Mouse (Mus musculus) midbrain, embryonic 12.5 days (tissue): ENCODE data around the gene Rrp36. TPM values are rescaled to one million over a fixed set of nuclear protein-coding genes. Genes with fewer than 3 reads are reported as not detected.

Source experiments
- ATAC-seq: fragments of 200-750 bp; cut with Nextera tagmentation; 2 replicates; pipeline ENCODE4 v1.8.0; 2017; ENCODE audit warnings: low read depth, moderate TSS enrichment, moderate library complexity; ENCODE audit not compliant: low FRiP score
- H3K27ac ChIP-seq: fragments of 300-500 bp; sonication (generic); replicated peaks from 2 replicates; pipeline ENCODE4 v1.5.1; 2016; ENCODE audit warnings: mild to moderate bottlenecking
- H3K27me3 ChIP-seq: fragments of 300-500 bp; sonication (generic); 2 replicates; pipeline ENCODE4 v1.6.1; 2016; ENCODE audit warnings: mild to moderate bottlenecking
- H3K36me3 ChIP-seq: fragments of 300-500 bp; sonication (generic); 2 replicates; pipeline ENCODE4 v1.6.1; 2016
- H3K4me1 ChIP-seq: fragments of 300-500 bp; sonication (generic); 2 replicates; pipeline ENCODE4 v1.6.1; 2016
- H3K4me2 ChIP-seq: fragments of 300-500 bp; sonication (generic); replicated peaks from 2 replicates; pipeline ENCODE4 v1.6.1; 2016; ENCODE audit warnings: mild to moderate bottlenecking, moderate library complexity
- H3K4me3 ChIP-seq: fragments of 300-500 bp; sonication (generic); 2 replicates; pipeline ENCODE4 v1.5.1; 2016; ENCODE audit warnings: mild to moderate bottlenecking
- H3K9ac ChIP-seq: fragments of 300-500 bp; sonication (generic); replicated peaks from 2 replicates; pipeline ENCODE4 v1.6.1; 2016; ENCODE audit warnings: mild to moderate bottlenecking, moderate library complexity
- H3K9me3 ChIP-seq: fragments of 300-500 bp; sonication (generic); 2 replicates; pipeline ENCODE4 v1.6.1; 2016; ENCODE audit warnings: mild to moderate bottlenecking
- WGBS: fragments of 180-500 bp; shearing (Covaris S2); methylation state at CpG from one replicate; pipeline ENCODE4 v1.1.7; 2016; 5-methylcytosine and 5-hydroxymethylcytosine counted together
- polyA plus RNA-seq: library from polyadenylated mRNA; unstranded; fragments of >200 nt; fragmentation: Nextera tagmentation; extraction: Ambion mirVana; gene quantifications from 2 replicates; pipeline ENCODE4 v1.2.1, GENCODE M21; 2016

Rrp36 gene
- polyA plus RNA-seq, 1 experiment from 2014 or later: 56.0 TPM

GRCm38 (mm10) chr17:46661351-46661750 is 12.8 kb downstream of the Rrp36 start:
- no peak overlapping the region for H3K27ac ChIP-seq
- 96% methylated on average over 9 of the region's 9 CpGs for WGBS
- peaks cover 94% of the 10 kb centered on the region for H3K36me3 ChIP-seq
- H3K27me3 ChIP-seq: no peaks in the 10 kb centered on the region
- H3K4me2 ChIP-seq: no peak overlapping the region
- no peak overlapping the region for H3K4me3 ChIP-seq
- no peaks in the 10 kb centered on the region for H3K4me1 ChIP-seq
- no peak for ATAC-seq
- no peaks in the 10 kb centered on the region for H3K9me3 ChIP-seq
- H3K9ac ChIP-seq: no peak overlapping the region

GRCm38 (mm10) chr17:46656054-46656453 is 18.1 kb downstream of the Rrp36 start:
- Histone ChIP-seq H3K27me3 (no peaks in the 10 kb centered on the region), H3K36me3 (peaks cover 83% of the 10 kb centered on the region), H3K4me2 (no peak overlapping the region), H3K27ac (no peak overlapping the region), H3K4me3 (no peak overlapping the region), H3K9ac (no peak overlapping the region), H3K9me3 (no peaks in the 10 kb centered on the region), H3K4me1 (peaks cover 15% of the 10 kb centered on the region)
- ATAC-seq: no peak
- 84% methylated on average over 6 of the region's 6 CpGs for WGBS

- no peak for ATAC-seq
- no peaks in the 10 kb centered on the region for H3K27me3 ChIP-seq
- H3K9ac ChIP-seq: peak overlapping the region; percentile 91
- 80% methylated on average over 20 of the region's 20 CpGs for WGBS
- no peak overlapping the region for H3K27ac ChIP-seq
- H3K36me3 ChIP-seq: peaks cover 51% of the 10 kb centered on the region
- peaks cover 32% of the 10 kb centered on the region for H3K4me1 ChIP-seq
- no peaks in the 10 kb centered on the region for H3K9me3 ChIP-seq
- H3K4me2 ChIP-seq: peak overlapping the region; percentile 86
- peak overlapping the region; percentile 69 for H3K4me3 ChIP-seq
Measured at GRCm38 (mm10) chr17:46651755-46652547, 22.2 kb downstream of the Rrp36 start.

DNA sequence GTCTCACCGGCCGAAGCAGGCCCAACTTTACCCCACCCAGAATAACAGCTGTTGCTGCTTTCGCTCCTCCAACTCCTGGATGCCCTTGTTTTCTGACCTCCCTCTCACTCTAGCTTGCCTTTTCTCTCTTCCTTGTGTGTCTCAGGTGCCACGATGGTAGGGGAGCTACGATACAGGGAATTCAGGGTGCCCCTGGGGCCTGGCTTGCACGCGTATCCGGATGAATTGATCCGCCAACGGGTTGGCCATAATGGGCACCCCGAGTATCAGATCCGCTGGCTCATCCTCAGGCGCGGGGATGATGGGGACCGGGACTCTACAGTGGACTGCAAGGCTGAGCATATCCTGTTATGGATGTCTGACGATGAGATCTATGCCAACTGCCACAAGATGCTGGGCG is 22.9 kb downstream of the Rrp36 start:
- 83% methylated on average over 17 of the region's 17 CpGs for WGBS
- peak overlapping the region; percentile 86 for H3K4me2 ChIP-seq
- no peaks in the 10 kb centered on the region for H3K9me3 ChIP-seq
- H3K9ac ChIP-seq: peak overlapping the region; percentile 91
- H3K4me1 ChIP-seq: peaks cover 37% of the 10 kb centered on the region
- peaks cover 45% of the 10 kb centered on the region for H3K36me3 ChIP-seq
- peak overlapping the region; percentile 69 for H3K4me3 ChIP-seq
- H3K27ac ChIP-seq: peak overlapping the region; percentile 90; the same call in 1 of the 2 replicates
- no peak for ATAC-seq
- no peaks in the 10 kb centered on the region for H3K27me3 ChIP-seq

GRCm38 (mm10) chr17:46650232-46651031 is 23.7 kb downstream of the Rrp36 start, which contains the start of gene Cul7:
Cul7 (plus strand) TSS chr17:46650337.
- Histone ChIP-seq H3K9ac (peak within 1 kb of the TSS; percentile 91), H3K9me3 (no peaks in the 10 kb centered on the region), H3K27ac (peak within 1 kb of the TSS; percentile 90), H3K4me1 (peaks cover 37% of the 10 kb centered on the region), H3K36me3 (peaks cover 36% of the 10 kb centered on the region), H3K4me2 (peak within 1 kb of the TSS; percentile 86), H3K4me3 (peak within 1 kb of the TSS; percentile 69), H3K27me3 (no peaks in the 10 kb centered on the region)
- WGBS: under 1% methylated on average over 58 of the region's 58 CpGs
- ATAC-seq: peak; percentile 93

DNA sequence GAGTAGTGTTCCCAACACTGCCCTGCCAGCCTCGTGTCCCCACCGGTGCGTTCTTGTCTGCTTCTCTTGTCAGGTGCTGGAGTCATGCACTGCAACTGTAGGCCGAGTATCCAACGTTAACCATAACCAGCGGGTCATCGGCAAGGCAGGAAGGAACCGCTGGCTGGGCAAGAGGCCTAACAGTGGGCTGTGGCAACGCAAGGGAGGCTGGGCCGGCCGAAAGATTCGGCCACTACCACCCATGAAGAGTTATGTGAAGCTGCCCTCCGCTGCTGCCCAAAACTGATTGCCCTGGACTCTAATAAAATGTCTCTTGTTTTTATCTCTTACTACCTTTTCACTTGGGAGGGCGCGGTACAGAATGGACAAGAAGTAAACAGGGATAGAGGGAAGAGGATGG is 24.3 kb downstream of the Rrp36 start:
- H3K27ac ChIP-seq: peak overlapping the region; percentile 90
- H3K4me2 ChIP-seq: peak overlapping the region; percentile 86
- H3K36me3 ChIP-seq: peaks cover 32% of the 10 kb centered on the region
- H3K9me3 ChIP-seq: no peaks in the 10 kb centered on the region
- peak overlapping the region; percentile 69 for H3K4me3 ChIP-seq
- no peak for ATAC-seq
- peaks cover 43% of the 10 kb centered on the region for H3K4me1 ChIP-seq
- 38% methylated on average over 15 of the region's 15 CpGs for WGBS
- H3K27me3 ChIP-seq: no peaks in the 10 kb centered on the region
- H3K9ac ChIP-seq: peak overlapping the region; percentile 91

- 0 out of 2 replicates have a peak overlapping the region, but pooled peaks have one; percentile 1 for H3K9ac ChIP-seq
- peaks cover 18% of the 10 kb centered on the region for H3K36me3 ChIP-seq
- no peak overlapping the region for H3K4me3 ChIP-seq
- H3K9me3 ChIP-seq: no peaks in the 10 kb centered on the region
- no peak for ATAC-seq
- H3K27ac ChIP-seq: no peak overlapping the region
- H3K4me1 ChIP-seq: peaks cover 50% of the 10 kb centered on the region
- 89% methylated on average over 9 of the region's 9 CpGs for WGBS
- no peaks in the 10 kb centered on the region for H3K27me3 ChIP-seq
- H3K4me2 ChIP-seq: no peak overlapping the region
Measured at GRCm38 (mm10) chr17:46648436-46648835, 25.7 kb downstream of the Rrp36 start.

DNA sequence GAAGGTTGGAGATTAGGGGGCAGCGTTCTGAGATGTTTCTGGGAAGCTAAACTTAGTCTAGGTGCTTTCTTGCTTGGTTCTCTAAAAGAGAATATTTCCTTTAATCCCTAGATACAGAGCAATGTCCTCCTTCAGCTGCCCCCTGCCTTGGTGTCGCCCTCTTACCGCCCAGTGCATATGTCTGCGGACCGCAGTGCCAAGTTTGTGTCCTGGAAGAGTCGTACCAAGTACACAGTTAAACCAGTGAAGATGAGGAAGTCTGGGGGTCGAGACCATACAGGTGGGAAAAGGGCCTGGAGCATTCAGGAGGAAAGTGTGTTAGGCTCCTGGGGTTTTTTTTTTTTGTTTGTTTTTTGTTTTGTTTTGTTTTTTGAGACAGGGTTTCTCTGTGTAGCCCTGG is 26.9 kb downstream of the Rrp36 start:
- Histone ChIP-seq H3K4me2 (peak overlapping the region; percentile 94; the same call in 1 of the 2 replicates), H3K9me3 (no peaks in the 10 kb centered on the region), H3K27ac (no peak overlapping the region), H3K9ac (0 out of 2 replicates have a peak overlapping the region, but pooled peaks have one; percentile 66), H3K27me3 (no peaks in the 10 kb centered on the region), H3K4me3 (peak overlapping the region; percentile 72; the same call in 1 of the 2 replicates), H3K4me1 (peaks cover 47% of the 10 kb centered on the region), H3K36me3 (peaks cover 12% of the 10 kb centered on the region)
- no peak for ATAC-seq
- WGBS: 91% methylated on average over 7 of the region's 7 CpGs

- peak overlapping the region; percentile 73 for H3K27ac ChIP-seq
- H3K4me2 ChIP-seq: peak overlapping the region; percentile 94
- no peaks in the 10 kb centered on the region for H3K27me3 ChIP-seq
- ATAC-seq: no peak
- H3K4me3 ChIP-seq: peak overlapping the region; percentile 72
- peaks cover 22% of the 10 kb centered on the region for H3K36me3 ChIP-seq
- H3K4me1 ChIP-seq: peaks cover 37% of the 10 kb centered on the region
- H3K9me3 ChIP-seq: no peaks in the 10 kb centered on the region
- peak overlapping the region; percentile 66 for H3K9ac ChIP-seq
- WGBS: under 1% methylated on average over 19 of the region's 19 CpGs
Measured at GRCm38 (mm10) chr17:46646322-46646662, 27.9 kb downstream of the Rrp36 start.

DNA sequence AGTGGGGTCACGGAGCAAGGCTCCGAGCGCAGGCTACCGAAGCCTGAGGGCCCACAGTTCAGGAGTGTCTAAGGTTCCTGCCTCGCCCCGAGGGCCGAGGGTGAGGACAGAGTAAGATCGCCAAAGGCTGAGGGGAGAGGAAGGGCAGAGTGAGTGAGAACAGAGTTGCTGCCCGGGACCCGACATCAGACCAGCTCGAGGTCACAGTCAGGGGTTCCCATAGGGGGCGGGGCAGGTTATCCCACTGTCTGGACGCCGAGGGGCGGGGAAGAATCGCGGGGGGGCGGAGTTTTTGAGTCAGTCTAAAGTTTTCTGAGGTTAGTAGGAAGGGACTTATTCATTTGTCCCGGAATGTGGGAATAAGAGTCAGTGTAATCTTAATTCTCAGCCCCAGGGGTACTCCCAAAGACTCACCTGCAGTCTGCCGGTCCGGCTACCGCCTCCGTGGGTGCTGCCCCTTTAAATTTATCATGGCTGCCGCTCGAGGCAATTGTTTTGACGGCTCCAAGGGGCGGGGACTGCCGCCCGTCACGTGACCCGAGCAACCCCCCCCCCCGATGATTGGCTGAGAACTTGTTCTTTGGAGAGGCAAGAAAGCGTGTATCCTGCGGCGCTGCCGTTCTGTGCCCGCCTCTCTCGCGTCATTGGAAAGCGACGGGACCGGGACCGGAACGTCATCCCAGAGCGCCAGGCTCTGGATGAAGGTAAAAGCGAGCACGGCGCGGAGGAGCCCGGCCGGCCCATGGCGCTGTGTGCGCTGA is 28.4 kb downstream of the Rrp36 start, which contains the start of the genes Klc4 and Mrpl2:
Gene Klc4, minus strand, starts transcription at position 462 of the 761 bp plus-strand sequence.
Gene Mrpl2, plus strand, starts transcription at position 669 of the 761 bp plus-strand sequence.
- ATAC-seq: peak; percentile 69
- whole genome bisulfite sequencing: under 1% methylated on average over 53 of the region's 53 CpGs
- no peaks in the 10 kb centered on the region for H3K9me3 ChIP-seq
- peak within 1 kb of the TSS; percentile 77 for H3K9ac ChIP-seq
- H3K4me2 ChIP-seq: peak within 1 kb of the TSS; percentile 94
- H3K27ac ChIP-seq: peak within 1 kb of the TSS; percentile 73
- peaks cover 27% of the 10 kb centered on the region for H3K36me3 ChIP-seq
- H3K4me3 ChIP-seq: peak within 1 kb of the TSS; percentile 72
- no peaks in the 10 kb centered on the region for H3K27me3 ChIP-seq
- H3K4me1 ChIP-seq: peaks cover 32% of the 10 kb centered on the region

GRCm38 (mm10) chr17:46644916-46645475 is 29.2 kb downstream of the Rrp36 start:
- ATAC-seq: peak; percentile 1; the same call in 1 of the 2 replicates
- Histone ChIP-seq H3K36me3 (peaks cover 35% of the 10 kb centered on the region), H3K27me3 (no peaks in the 10 kb centered on the region), H3K4me3 (peak overlapping the region; percentile 72), H3K9me3 (no peaks in the 10 kb centered on the region), H3K27ac (peak overlapping the region; percentile 49; the same call in 1 of the 2 replicates), H3K9ac (peak overlapping the region; percentile 77), H3K4me1 (peaks cover 29% of the 10 kb centered on the region), H3K4me2 (peak overlapping the region; percentile 94)
- 7% methylated on average over 10 of the region's 11 CpGs for WGBS
